Mouse (Mus musculus): ENCODE data around the gene Fmn2.

- no peak for TF ChIP-seq CTCF (IDR thresholded peaks at IDR 0.05)
- no peak for TF ChIP-seq EP300 (IDR thresholded peaks at IDR 0.05)
These were observed 613 bp downstream of the Fmn2 start for GRCm38 (mm10) chr1:174502031-174502845.
